Mouse (Mus musculus) bone marrow, adult 2 months (tissue): ENCODE results near the gene Olfr64. TPM values are rescaled to one million over a fixed set of nuclear protein-coding genes. Genes with fewer than 3 reads are reported as not detected.

ENCODE experiments used
- H3K27ac ChIP-seq: fragments of 200-500 bp; 2 replicates; pipeline ENCODE4 v1.5.1; 2012; ENCODE audit warnings: low read depth, mild to moderate bottlenecking, control low read depth, inconsistent platforms, low read length; ENCODE audit not compliant: control insufficient read depth, poor library complexity, insufficient read depth
- H3K4me1 ChIP-seq: fragments of 200-500 bp; 2 replicates; pipeline ENCODE4 v1.6.1; 2011; ENCODE audit warnings: low read length; ENCODE audit not compliant: control insufficient read depth, insufficient read depth
- H3K4me3 ChIP-seq: fragments of 200-500 bp; replicated peaks from 2 replicates; pipeline ENCODE3; 2011; ENCODE audit warnings: mild to moderate bottlenecking, low read depth, low read length, control low read depth; ENCODE audit not compliant: control insufficient read depth
- CTCF ChIP-seq: fragments of 200-500 bp; IDR thresholded peaks from 2 replicates; pipeline ENCODE4 v1.5.1; 2011; ENCODE audit warnings: low read length, control low read depth; ENCODE audit not compliant: control insufficient read depth, insufficient read depth
- POLR2A ChIP-seq: fragments of 200-500 bp; IDR thresholded peaks from 2 replicates; pipeline ENCODE4 v1.6.1; 2011; ENCODE audit warnings: low read depth, mild to moderate bottlenecking, control low read depth, low read length, borderline replicate concordance; ENCODE audit not compliant: control insufficient read depth
- WGBS: fragments of 180-500 bp; shearing (Covaris S2); methylation state at CpG from one replicate; pipeline ENCODE4 v1.1.7; 2018; 5-methylcytosine and 5-hydroxymethylcytosine counted together
- polyA plus RNA-seq: library from polyadenylated mRNA; stranded (reverse); fragments of >200 nt; gene quantifications from 2 replicates; pipeline ENCODE4 v1.2.4, GENCODE M21; 2011; ENCODE audit warnings: low replicate concordance; ENCODE audit not compliant: missing spikeins, insufficient read depth, insufficient read length

Gene Olfr64
- polyA plus RNA-seq = not detected in 2 replicates

- WGBS = 54% methylated on average over 1 of the region's 1 CpGs
- TF ChIP-seq POLR2A = no peak
- TF ChIP-seq CTCF = no peak
- Histone ChIP-seq H3K4me3 (no peak within 1 kb of the TSS), H3K27ac (no peak within 1 kb of the TSS), H3K4me1 (no peaks in the 10 kb centered on the region)
Measured at GRCm38 (mm10) chr7:103894385-103894784, at the start of gene Olfr64. Olfr64 (minus strand) TSS chr7:103894485.

GRCm38 (mm10) chr7:103942730-103943129 is 48.4 kb upstream of the Olfr64 start:
- Histone ChIP-seq H3K4me3 (no peak overlapping the region), H3K4me1 (no peaks in the 10 kb centered on the region; the same call in 1 of the 2 replicates), H3K27ac (no peak overlapping the region)
- peak; percentile 77 for TF ChIP-seq CTCF
- no peak for TF ChIP-seq POLR2A
- 39% methylated on average over 2 of the region's 2 CpGs for WGBS

GRCm38 (mm10) chr7:103934264-103934663 is 40.0 kb upstream of the Olfr64 start, which contains the start of gene Olfr632:
Olfr632 (plus strand) TSS chr7:103934347.
- TF ChIP-seq CTCF (no peak), POLR2A (no peak)
- WGBS = 65% methylated on average over 2 of the region's 2 CpGs
- Histone ChIP-seq H3K27ac (no peak within 1 kb of the TSS), H3K4me1 (no peaks in the 10 kb centered on the region), H3K4me3 (no peak within 1 kb of the TSS)

GRCm38 (mm10) chr7:103928525-103928924 is 34.2 kb upstream of the Olfr64 start, which contains the start of gene Olfr631:
Olfr631 (plus strand) TSS chr7:103928825.
- no peak within 1 kb of the TSS for H3K4me3 ChIP-seq
- no peaks in the 10 kb centered on the region for H3K4me1 ChIP-seq
- no peak for TF ChIP-seq CTCF
- TF ChIP-seq POLR2A = no peak
- no peak within 1 kb of the TSS for H3K27ac ChIP-seq

- Histone ChIP-seq H3K4me1 (peaks cover 4% of the 10 kb centered on the region), H3K4me3 (no peak overlapping the region), H3K27ac (no peak overlapping the region)
- TF ChIP-seq CTCF (no peak), POLR2A (no peak)
Measured at GRCm38 (mm10) chr7:103915338-103915737, 21.1 kb upstream of the Olfr64 start.

- H3K4me3 ChIP-seq = no peak overlapping the region
- 56% methylated on average over 8 of the region's 8 CpGs for WGBS
- TF ChIP-seq CTCF = peak; percentile 39; the same call in 1 of the 2 replicates
- TF ChIP-seq POLR2A = no peak
- H3K27ac ChIP-seq = no peak overlapping the region
- peaks cover 4% of the 10 kb centered on the region for H3K4me1 ChIP-seq
Measured at GRCm38 (mm10) chr7:103912969-103913511, 18.8 kb upstream of the Olfr64 start.

- Histone ChIP-seq H3K4me3 (no peak overlapping the region), H3K27ac (no peak overlapping the region), H3K4me1 (peaks cover 4% of the 10 kb centered on the region)
- 3% methylated on average over 3 of the region's 3 CpGs for WGBS
- no peak for TF ChIP-seq CTCF
- TF ChIP-seq POLR2A = no peak
Measured at GRCm38 (mm10) chr7:103910047-103910446, 15.8 kb upstream of the Olfr64 start.

- H3K4me3 ChIP-seq = no peak within 1 kb of the TSS
- 67% methylated on average over 2 of the region's 2 CpGs for WGBS
- H3K27ac ChIP-seq = no peak within 1 kb of the TSS
- TF ChIP-seq POLR2A (no peak), CTCF (no peak)
- no peaks in the 10 kb centered on the region for H3K4me1 ChIP-seq
Measured at GRCm38 (mm10) chr7:103903187-103903586, 8.9 kb upstream of the Olfr64 start, which contains the start of gene Olfr65. Olfr65 (plus strand) TSS chr7:103903487.

GRCm38 (mm10) chr7:103886152-103886551 is 8.1 kb downstream of the Olfr64 start, which contains the start of gene Olfr66:
Olfr66 (minus strand) TSS chr7:103886252.
- TF ChIP-seq POLR2A = no peak
- Histone ChIP-seq H3K4me1 (no peaks in the 10 kb centered on the region), H3K27ac (no peak within 1 kb of the TSS), H3K4me3 (no peak within 1 kb of the TSS)
